Mouse (Mus musculus): ENCODE results near the gene E330009J07Rik. TPM values are rescaled to one million over a fixed set of nuclear protein-coding genes. Genes with fewer than 3 reads are reported as not detected.

Gene E330009J07Rik
- polyA plus RNA-seq, 1 experiment: 4.7 TPM

GRCm38 (mm10) chr6:40435151-40436046, 536 bp downstream of the E330009J07Rik start:
- Histone ChIP-seq H3K4me1 (ENCODE audit: control insufficient read depth, insufficient read depth, insufficient read length) (peaks cover 14% of the 10 kb centered on the region), H3K36me3 (ENCODE audit: control insufficient read depth, insufficient read depth, low read length) (no peaks in the 10 kb centered on the region), H3K27ac (ENCODE audit: insufficient read depth, low read length) (peak overlapping the region; percentile 39; the same call in 1 of the 2 replicates), H3K27me3 (ENCODE audit: control insufficient read depth, insufficient read depth, low read length) (0 out of 2 replicates have a peak, but pooled peaks cover 3% of the 10 kb centered on the region), H3K4me3 (ENCODE audit: extremely low read depth, insufficient read depth, insufficient read length) (peak overlapping the region; percentile 87)
- no peak for TF ChIP-seq CTCF (IDR thresholded peaks at IDR 0.05; ENCODE audit: extremely low read depth, insufficient read depth, insufficient read length, insufficient replicate concordance)
- no peak for TF ChIP-seq POLR2A (IDR thresholded peaks at IDR 0.05; ENCODE audit: low read depth, low read length)
- peak in 1 of 2 experiments; percentile 18 for DNase-seq (ENCODE audit: low read depth in 1 of 2, low spot score in 2 of 2)
- 1% methylated on average over 67 of the region's 72 CpGs for WGBS

- DNase-seq (ENCODE audit: low read depth in 1 of 2, low spot score in 2 of 2): no peak
- no peak for TF ChIP-seq POLR2A (IDR thresholded peaks at IDR 0.05; ENCODE audit: low read depth, low read length)
- TF ChIP-seq CTCF (IDR thresholded peaks at IDR 0.05; ENCODE audit: extremely low read depth, insufficient read depth, insufficient read length, insufficient replicate concordance): no peak
- Histone ChIP-seq H3K27ac (ENCODE audit: insufficient read depth, low read length) (no peak overlapping the region), H3K4me3 (ENCODE audit: extremely low read depth, insufficient read depth, insufficient read length) (no peak overlapping the region; the same call in 1 of the 2 replicates), H3K27me3 (ENCODE audit: control insufficient read depth, insufficient read depth, low read length) (0 out of 2 replicates have a peak, but pooled peaks cover 3% of the 10 kb centered on the region), H3K4me1 (ENCODE audit: control insufficient read depth, insufficient read depth, insufficient read length) (peaks cover 15% of the 10 kb centered on the region), H3K36me3 (ENCODE audit: control insufficient read depth, insufficient read depth, low read length) (no peaks in the 10 kb centered on the region)
- WGBS: 48% methylated on average over 7 of the region's 7 CpGs
These were observed 1.2 kb downstream of the E330009J07Rik start for GRCm38 (mm10) chr6:40434697-40435096.

- H3K36me3 ChIP-seq (ENCODE audit: control insufficient read depth, insufficient read depth, low read length): no peaks in the 10 kb centered on the region
- H3K4me3 ChIP-seq (ENCODE audit: extremely low read depth, insufficient read depth, insufficient read length): no peak overlapping the region
- H3K27me3 ChIP-seq (ENCODE audit: control insufficient read depth, insufficient read depth, low read length): 0 out of 2 replicates have a peak, but pooled peaks cover 3% of the 10 kb centered on the region
- 76% methylated on average over 17 of the region's 17 CpGs for WGBS
- H3K4me1 ChIP-seq (ENCODE audit: control insufficient read depth, insufficient read depth, insufficient read length): peaks cover 15% of the 10 kb centered on the region
- H3K27ac ChIP-seq (ENCODE audit: insufficient read depth, low read length): no peak overlapping the region
- TF ChIP-seq CTCF (IDR thresholded peaks at IDR 0.05; ENCODE audit: extremely low read depth, insufficient read depth, insufficient read length, insufficient replicate concordance) (no peak), POLR2A (IDR thresholded peaks at IDR 0.05; ENCODE audit: low read depth, low read length) (no peak)
- peak in 1 of 2 experiments; percentile 57 for DNase-seq (ENCODE audit: low read depth in 1 of 2, low spot score in 2 of 2)
These were observed 3.3 kb downstream of the E330009J07Rik start for GRCm38 (mm10) chr6:40432346-40433275.

GRCm38 (mm10) chr6:40431812-40432211, 4.1 kb downstream of the E330009J07Rik start:
- peaks cover 15% of the 10 kb centered on the region for H3K4me1 ChIP-seq (ENCODE audit: control insufficient read depth, insufficient read depth, insufficient read length)
- H3K4me3 ChIP-seq (ENCODE audit: extremely low read depth, insufficient read depth, insufficient read length): no peak overlapping the region
- H3K27ac ChIP-seq (ENCODE audit: insufficient read depth, low read length): no peak overlapping the region
- no peak for DNase-seq (ENCODE audit: low read depth in 1 of 2, low spot score in 2 of 2)
- H3K36me3 ChIP-seq (ENCODE audit: control insufficient read depth, insufficient read depth, low read length): no peaks in the 10 kb centered on the region
- TF ChIP-seq POLR2A (IDR thresholded peaks at IDR 0.05; ENCODE audit: low read depth, low read length) (no peak), CTCF (IDR thresholded peaks at IDR 0.05; ENCODE audit: extremely low read depth, insufficient read depth, insufficient read length, insufficient replicate concordance) (no peak)
- H3K27me3 ChIP-seq (ENCODE audit: control insufficient read depth, insufficient read depth, low read length): 0 out of 2 replicates have a peak, but pooled peaks cover 3% of the 10 kb centered on the region

- TF ChIP-seq POLR2A (IDR thresholded peaks at IDR 0.05; ENCODE audit: low read depth, low read length) (no peak), CTCF (IDR thresholded peaks at IDR 0.05; ENCODE audit: extremely low read depth, insufficient read depth, insufficient read length, insufficient replicate concordance) (no peak)
- Histone ChIP-seq H3K27me3 (ENCODE audit: control insufficient read depth, insufficient read depth, low read length) (0 out of 2 replicates have a peak, but pooled peaks cover 3% of the 10 kb centered on the region), H3K4me1 (ENCODE audit: control insufficient read depth, insufficient read depth, insufficient read length) (peaks cover 15% of the 10 kb centered on the region), H3K36me3 (ENCODE audit: control insufficient read depth, insufficient read depth, low read length) (no peaks in the 10 kb centered on the region), H3K4me3 (ENCODE audit: extremely low read depth, insufficient read depth, insufficient read length) (no peak overlapping the region), H3K27ac (ENCODE audit: insufficient read depth, low read length) (no peak overlapping the region)
- 75% methylated on average over 4 of the region's 4 CpGs for WGBS
- DNase-seq (ENCODE audit: low read depth in 1 of 2, low spot score in 2 of 2): no peak
These were observed 4.6 kb downstream of the E330009J07Rik start for GRCm38 (mm10) chr6:40431356-40431755.

- 0 out of 2 replicates have a peak, but pooled peaks cover 3% of the 10 kb centered on the region for H3K27me3 ChIP-seq (ENCODE audit: control insufficient read depth, insufficient read depth, low read length)
- no peak for DNase-seq (ENCODE audit: low read depth in 1 of 2, low spot score in 2 of 2)
- H3K36me3 ChIP-seq (ENCODE audit: control insufficient read depth, insufficient read depth, low read length): no peaks in the 10 kb centered on the region
- no peak overlapping the region for H3K27ac ChIP-seq (ENCODE audit: insufficient read depth, low read length)
- H3K4me1 ChIP-seq (ENCODE audit: control insufficient read depth, insufficient read depth, insufficient read length): peaks cover 13% of the 10 kb centered on the region
- TF ChIP-seq POLR2A (IDR thresholded peaks at IDR 0.05; ENCODE audit: low read depth, low read length) (no peak), CTCF (IDR thresholded peaks at IDR 0.05; ENCODE audit: extremely low read depth, insufficient read depth, insufficient read length, insufficient replicate concordance) (no peak)
- WGBS: 64% methylated on average over 3 of the region's 3 CpGs
- H3K4me3 ChIP-seq (ENCODE audit: extremely low read depth, insufficient read depth, insufficient read length): no peak overlapping the region
These were observed 5.1 kb downstream of the E330009J07Rik start for GRCm38 (mm10) chr6:40430878-40431277.
